Mouse (Mus musculus) spleen, postnatal 36 days (tissue): Measurements from ENCODE around the gene Mettl22.

ENCODE experiments used
- DNase-seq, 2 experiments: peaks; one replicate each; pipeline ENCODE4 v3.0.0; 2022; ENCODE audit warnings: low spot score in 2 of 2, mixed read lengths in 1 of 2

Mettl22 gene

DNA sequence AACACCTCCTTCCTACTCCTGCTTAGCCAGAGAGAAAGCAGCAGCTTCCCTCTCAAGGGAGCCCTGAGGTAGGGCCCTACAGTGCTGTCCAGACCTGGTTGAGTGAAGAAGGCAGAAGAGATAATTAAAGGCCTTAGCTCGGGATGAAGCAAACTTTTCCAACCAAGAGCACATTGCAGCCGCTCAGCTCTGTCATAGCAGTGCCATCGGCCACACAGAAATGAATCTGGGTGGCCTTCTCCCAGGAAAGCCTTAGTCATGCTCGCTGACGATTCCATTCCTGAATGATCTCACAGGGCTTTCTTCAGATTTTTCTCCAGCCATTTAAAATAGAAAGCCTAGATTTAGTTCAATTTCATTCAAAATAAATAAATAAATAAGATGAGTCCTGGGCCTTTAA, 39.3 kb downstream of the Mettl22 start:
- DNase-seq: no peak

DNA sequence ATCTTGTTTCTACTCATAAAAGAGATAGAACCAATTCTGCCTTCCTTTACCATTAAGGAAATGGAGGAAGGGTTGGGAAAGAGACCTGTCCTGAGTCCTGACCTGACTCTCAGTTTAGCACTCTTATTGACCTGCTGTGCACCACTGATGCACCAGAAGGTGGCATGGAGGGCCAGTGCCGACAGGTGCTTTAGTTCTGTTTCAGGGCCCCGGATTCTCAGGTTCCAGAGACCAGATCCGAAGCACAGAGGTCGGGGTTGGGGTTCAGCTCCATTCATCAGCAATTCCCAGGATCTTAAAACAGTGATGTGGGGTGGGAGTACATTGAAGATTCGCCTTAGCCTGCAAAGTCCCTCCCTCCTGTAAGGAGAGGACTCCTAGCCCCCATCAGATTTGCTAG, 42.2 kb downstream of the Mettl22 start:
- DNase-seq: no peak

DNA sequence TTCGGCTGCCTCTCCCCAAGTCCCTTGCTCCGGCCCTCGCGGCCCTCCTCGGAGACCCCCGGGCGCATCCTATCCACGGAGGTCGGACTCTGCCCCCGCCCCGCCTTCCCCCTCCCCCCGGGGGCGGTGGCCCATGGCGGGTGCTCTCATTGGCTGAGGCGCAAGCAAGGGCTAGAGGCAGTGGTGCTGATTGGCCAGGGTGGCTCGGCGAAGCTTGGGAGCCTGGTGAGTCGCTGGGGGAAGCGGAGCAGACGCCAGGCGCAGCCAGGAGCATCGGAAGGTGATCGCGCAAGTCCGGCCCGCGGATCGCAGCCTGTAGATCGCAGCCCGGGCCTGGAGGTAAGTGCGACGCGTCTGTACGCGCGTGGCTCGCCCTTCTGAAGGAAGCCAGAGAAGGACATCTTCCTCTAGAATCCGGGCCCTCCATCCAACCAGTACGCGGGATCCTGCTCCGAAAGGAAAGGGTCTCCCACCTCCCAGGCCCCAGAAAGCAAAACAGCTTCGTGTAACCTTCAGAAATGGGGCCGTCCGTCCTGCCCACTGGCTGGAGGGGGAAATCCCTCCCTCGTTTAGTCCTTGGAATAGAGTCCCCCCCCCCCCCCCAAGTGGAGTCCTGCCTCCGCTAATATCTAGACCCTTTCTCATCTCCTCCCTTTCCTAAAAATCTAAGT, 42.8 kb downstream of the Mettl22 start, which contains the start of gene Abat:
Gene Abat, plus strand, starts transcription at position 194 of the 671 bp plus-strand sequence.
- peak; percentile 43 to 47 for DNase-seq

DNA sequence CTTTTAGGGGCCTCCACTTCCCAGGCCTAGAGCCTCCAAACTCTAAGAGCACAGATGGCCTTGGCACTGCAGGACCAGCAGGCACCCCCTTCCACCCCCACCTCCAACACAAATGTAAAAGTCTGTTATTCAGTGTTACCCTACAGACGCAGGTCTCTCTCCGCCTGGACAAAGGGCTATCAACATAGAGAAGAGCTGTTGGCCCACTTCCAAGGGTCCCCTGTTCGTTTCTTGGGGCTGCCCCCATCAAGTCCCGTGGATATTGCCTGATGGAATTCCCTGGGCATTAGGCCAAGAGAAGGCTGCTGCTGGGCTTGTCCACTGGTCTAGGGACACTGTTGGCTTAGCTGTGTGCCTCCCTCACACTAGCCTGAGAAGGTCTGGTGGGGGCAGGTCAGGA, 43.6 kb downstream of the Mettl22 start:
- no peak for DNase-seq

DNA sequence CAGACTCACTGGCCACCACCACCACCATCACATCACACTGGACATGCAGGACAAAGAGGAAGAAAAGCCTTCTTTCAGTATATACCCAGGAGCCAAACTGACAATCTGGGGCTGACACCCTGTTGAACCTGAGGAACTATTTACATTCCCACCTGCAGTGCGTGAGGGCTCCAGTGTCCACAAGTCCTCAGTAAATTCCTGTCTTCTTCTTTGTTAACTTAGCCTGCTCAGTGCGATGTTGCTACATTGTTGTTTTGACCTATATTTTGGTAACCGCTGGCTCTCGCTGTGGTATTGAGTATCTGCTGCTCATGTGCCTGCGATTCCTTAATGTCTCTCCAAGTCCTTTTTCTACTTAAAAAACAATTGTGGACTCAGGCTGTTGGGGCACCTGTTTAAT, 49.9 kb downstream of the Mettl22 start:
- DNase-seq: no peak

DNA sequence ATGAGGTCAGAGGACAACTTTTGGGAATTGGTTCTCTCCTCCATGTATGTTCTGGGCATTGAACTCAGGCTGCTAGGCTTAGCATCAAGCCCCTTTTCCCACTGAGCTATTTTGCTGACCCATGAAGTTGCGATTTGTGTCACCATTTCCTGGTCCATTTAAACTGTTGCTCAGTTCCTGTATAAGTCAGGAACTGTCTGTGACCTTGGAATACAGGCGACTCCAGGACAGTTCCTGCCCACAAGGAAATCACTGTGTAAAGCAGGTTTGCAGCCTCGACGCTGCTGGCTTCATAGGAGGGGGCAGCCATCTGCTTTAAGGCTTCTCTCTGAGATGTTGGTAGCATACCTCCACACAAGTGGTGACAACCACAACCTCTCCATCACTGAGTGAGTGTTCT, 50.7 kb downstream of the Mettl22 start:
- DNase-seq: no peak

DNA sequence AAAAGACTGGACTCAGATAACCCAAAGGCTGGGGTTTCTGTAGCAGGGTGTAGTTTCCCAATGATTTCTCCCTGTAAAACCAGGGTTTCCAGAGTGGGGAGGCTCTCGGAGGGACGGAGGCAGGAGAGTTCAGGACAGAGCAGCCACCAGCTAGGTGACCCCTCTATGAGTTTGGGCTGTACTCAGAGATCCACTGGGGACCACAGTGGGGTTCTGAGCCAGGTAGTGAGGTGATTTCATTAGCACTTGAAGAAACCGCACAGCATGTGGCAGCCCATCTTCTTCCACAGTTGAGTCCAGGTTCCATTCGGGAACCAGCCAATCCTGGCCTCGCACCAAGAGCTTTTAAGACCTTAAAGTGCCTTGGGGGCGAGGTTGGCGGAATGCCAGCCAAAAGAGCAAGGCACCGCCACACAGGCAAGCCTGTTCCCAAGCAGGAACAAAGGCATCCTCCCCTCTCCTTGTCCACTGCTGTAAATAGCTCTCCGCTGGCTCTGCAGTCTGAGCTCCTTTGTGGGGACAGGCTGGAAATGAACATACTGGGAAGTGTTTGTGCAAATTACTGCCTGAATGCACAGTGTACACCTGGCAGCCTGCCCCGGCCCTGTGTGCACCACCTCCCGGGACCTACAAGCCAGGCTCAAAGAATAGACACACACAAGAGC, 53.0 kb downstream of the Mettl22 start:
- DNase-seq: no peak

DNA sequence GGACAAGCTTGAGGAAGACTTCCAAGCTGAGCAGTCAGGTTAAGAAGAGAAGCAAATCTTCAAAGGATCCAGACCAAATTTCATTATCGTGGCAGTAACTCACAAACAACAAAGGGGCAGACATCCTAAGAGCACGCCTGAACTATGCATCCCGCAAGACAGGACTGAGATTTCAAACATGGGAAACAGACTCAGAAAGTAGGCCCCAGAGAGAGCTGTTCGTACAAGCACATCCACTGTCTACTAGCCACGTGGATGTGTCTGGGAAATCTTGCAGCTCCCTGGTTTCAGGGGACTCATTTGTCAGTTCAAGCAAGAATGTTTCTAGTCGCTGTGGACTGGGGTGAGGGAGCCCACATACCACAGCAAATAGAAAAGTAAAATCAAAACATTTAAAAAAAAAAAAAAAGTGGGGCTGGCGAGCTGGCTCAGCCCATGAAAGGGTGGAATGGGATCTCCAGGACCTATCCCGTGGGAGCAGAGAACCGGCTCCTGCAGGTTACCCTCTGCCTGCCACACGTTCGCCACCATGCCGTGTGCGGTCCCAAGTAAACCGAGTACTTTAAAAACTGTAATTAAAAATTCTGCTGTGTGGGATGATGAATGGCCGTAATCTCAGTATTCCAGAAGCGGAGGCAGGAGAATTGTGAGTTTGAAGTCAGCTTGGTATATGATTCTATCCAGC, 53.7 kb downstream of the Mettl22 start:
- no peak for DNase-seq

DNA sequence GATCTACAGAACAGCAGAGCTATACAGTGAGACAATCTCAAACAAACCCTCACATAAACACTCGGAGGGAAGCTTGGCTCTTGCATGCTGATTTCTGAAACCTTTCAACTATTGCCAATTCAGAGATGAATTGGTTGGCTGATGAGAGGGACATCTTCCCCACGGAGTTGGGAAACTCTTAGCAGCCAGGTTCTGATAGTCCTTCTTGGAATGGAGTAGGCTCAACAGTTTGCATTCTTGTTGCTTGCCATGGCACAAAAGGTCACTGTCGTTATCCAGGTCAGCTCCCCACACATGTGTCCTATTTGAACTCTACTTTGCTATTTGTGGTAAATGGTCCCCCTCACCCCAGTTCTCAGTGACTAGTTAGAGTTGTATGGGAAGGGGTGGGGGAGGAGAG, 54.7 kb downstream of the Mettl22 start:
- no peak for DNase-seq

DNA sequence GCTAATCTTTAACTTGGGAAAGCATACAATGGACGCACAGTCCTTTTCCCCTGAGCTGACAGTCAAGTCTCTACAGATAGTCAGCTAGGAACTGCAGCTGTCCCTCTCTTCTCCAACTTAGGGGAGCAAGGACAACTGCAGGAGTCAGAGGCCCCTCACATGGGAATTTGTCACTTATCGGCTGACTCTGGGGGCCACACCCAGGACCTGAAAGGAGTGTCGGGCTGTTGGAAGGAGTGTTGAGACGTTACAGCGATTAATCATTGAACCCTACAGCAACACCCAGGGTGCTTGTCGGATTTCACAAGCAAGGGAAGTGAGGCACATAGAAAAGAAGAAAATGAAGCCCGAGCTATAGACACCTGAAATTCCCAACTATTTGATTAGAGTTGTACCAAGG, 55.3 kb downstream of the Mettl22 start:
- DNase-seq: no peak

DNA sequence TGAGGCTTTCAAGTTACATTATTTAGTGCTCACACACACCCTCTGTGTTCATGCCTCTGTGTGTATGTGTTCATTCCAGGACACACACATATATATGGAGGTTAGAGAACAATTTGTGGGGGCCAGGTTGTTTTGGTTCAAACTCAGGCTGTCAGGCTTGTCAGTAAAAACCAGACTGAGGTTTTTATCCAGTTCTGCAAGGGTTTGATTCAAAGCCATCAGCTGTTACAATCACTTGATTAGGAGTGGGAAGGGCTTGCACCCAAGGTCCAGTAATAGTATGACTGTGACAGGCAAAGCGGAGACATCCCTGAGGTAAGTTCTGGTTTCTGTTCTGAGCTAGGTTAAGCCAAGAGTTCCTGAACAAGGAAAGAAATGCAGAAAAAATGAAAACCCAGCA, 58.8 kb downstream of the Mettl22 start:
- DNase-seq: no peak

DNA sequence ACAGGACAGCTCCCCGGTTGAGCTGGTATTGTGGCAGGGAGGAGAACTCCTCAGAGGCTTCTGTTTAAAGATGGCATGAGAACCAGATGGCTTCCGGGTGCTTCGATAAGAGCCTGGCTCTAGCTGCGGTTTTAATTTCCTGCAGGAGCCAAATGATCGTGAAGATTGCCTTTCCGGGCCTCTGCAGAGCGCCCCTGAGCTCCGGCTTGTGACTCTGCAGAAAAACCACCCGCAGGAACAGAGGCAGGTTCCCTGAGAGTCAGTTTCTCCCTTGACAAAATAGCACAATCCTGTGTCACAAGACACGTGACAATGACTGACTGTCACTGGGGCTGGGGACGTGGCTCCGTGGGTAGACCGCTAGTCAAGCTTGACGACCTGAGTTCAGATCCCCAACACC, 59.4 kb downstream of the Mettl22 start:
- DNase-seq: no peak

DNA sequence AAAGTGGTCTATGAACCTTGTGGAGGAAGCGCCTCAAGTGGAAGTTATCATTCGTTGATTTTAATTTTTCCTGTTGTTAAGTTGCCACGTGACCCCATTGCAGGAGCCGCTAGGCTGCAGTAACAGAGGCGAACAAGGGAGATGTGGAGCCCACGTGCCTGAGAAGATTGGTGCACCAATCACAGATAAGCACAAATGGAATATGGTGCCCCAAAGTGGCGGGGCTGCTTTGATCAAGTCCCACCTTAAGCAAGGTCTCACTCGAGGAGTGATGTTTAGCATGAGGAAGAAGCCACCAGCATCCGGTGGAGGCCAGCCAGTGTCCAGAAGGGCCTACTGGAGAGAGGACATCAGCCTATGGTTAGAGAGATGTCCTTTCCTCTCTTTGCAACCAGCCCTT, 61.9 kb downstream of the Mettl22 start:
- DNase-seq: no peak

DNA sequence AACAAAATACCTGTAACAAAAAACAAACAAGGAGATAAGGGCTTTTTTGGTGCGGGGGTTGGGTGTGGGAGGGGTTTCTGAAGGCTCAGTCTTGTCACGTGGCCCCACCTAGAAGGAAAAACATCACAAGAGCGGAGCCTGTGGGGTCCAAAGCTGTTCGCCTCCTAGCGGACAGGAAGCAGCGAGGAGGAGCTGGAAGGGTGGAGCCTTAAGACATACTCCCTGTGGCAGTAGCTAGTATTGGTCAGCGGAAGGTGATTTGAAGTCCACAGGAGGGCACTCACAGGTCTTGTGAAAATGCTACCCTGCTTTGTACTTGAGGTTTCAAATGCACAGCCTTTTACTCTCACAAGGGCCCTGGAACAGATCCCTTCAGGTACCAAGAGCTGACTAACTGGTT, 62.3 kb downstream of the Mettl22 start:
- DNase-seq: no peak

DNA sequence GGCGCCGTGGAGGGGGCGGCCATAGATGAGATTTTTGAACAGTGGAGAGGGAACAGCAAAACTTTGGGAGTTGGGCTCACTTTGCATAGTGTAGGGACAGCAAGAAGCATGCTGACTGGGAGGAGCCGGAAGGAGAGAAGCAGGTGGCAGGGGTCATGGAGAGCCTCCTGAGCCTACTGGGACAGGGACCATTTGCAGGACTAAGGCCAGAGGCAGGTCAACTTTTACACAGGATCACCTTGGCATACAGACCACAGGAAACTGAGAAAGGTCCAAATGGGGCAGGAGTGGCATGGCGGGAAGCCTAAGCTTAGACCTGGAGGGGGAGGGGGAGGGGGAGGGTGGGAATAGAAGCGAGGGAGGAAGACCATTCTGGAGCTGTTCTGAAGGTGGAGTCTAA, 62.9 kb downstream of the Mettl22 start:
- no peak for DNase-seq

DNA sequence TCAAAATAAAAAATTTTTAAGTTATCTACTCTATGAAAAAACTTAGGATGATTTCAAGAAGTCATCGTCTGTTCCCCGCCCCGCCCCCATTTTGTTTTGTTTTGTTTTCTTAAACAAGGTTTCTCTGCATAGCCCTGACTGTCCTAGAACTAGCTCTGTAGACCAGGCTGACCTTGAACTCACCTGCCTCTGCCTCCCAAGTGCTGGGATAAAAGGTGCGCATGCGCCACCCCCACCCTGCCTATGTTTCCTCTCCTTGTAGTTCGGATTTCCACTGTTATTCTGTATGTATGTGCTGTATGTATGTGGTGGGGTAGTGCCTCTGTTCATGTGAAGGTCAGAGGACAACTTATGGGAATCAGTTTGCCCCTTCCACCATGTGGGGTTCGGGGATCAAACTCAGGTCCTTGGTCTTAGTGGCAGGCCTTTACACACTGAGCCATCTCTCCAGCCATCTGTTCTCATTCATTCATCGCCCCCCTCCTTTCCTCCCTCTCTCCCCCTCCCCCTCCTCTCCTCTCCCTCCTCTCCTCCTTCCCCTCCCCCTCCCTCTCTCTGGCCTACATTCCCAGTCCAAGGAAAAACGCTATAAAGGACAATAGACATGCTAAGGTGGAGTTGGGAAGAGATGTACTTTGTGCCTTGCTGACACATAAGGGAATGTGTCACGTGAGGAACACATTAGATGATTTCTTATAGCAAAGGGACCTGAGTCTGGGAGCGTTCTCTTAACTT, 64.0 kb downstream of the Mettl22 start:
- DNase-seq: no peak

DNA sequence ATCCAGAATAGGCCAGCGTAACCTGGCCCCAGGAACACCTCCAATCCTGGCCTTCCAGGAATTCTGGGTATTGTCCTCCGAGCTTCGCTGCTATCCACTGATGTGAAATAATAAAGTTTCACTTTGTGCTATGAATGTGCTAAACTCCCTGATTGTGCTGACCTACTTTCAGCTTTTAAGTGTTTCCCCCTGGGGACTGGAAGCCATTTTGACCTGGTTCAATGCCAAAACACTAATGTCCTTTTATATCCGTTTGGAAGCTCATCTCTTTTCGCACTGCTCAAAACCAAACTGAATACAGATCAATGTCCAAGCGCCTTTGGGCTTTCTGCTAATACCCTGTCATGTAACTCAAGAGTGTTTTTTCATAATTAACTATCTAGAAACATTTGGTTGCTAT, 64.8 kb downstream of the Mettl22 start:
- DNase-seq: no peak

DNA sequence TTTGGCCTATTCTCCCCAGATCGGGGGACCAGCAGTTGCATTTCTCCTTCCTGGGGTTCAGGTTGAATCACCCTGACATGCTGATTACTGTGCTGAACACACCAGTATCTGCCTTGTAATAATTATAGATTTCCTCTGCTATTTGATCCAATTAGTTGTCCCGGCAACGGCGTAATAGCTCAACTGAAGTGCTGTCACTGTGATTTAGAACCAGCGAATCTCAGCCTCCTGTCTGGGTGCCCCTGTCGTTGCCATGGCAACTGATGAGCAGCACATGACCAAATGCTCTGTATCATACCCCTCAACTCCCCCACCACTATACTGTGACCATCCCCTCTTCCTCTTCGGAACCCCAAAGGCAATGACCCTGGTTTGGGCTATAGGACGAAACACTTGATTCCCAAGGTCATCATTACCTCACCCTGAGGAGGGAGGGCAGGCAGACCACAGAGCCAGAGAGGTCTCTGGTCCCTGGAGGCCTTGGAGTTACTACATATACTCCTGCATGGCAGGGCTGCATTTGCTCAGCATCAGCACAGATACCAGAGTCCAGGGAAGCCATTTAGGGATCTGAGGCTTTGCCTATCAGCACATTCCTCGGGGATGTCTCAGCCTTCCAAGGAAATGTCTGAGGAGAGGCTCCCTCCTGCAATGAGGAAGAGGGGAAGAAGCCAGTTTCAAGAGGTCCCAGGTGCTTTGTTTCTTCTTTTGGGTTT, 68.7 kb downstream of the Mettl22 start:
- DNase-seq: no peak
